Mouse (Mus musculus): Measurements from ENCODE around the gene Irf6.

DNA sequence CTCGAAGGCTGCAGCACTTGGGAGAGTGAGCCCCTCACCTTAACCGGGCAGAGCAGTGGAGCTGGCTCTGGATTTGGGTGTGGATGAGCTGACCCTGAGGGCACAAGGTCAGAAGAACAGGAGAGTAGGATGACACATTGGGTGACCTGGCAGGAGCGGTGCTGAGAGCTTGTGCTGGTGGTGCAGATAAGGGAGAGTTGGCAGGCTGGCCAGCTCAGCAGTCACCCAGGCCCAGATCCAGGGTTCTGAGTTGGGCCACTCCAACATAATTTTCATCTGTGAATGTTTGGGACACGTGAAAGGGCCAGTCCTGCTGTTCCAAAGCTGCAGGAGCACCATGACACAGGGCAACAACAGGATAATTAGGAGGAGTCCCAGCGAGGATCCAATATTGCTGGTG is 58.5 kb downstream of the Irf6 start:
- TF ChIP-seq CTCF (IDR thresholded peaks at IDR 0.05; ENCODE audit: extremely low read depth, insufficient read depth, low read length) (no peak), POLR2A (IDR thresholded peaks at IDR 0.05; ENCODE audit: extremely low read depth, insufficient read depth, low read length) (no peak)

All from cortical plate, adult 2 months (tissue).